Mouse (Mus musculus) bone marrow, adult 2 months (tissue): ENCODE measurements around the gene Cd247. TPM values are rescaled to one million over a fixed set of nuclear protein-coding genes. Genes with fewer than 3 reads are reported as not detected.
A peak's percentile ranks its signal among the peaks of the same experiment; 100 is the strongest.

ENCODE experiments used
- H3K27ac ChIP-seq: fragments of 200-500 bp; 2 replicates; pipeline ENCODE4 v1.5.1; 2012; ENCODE audit warnings: low read depth, mild to moderate bottlenecking, control low read depth, inconsistent platforms, low read length; ENCODE audit not compliant: control insufficient read depth, poor library complexity, insufficient read depth
- H3K4me1 ChIP-seq: fragments of 200-500 bp; 2 replicates; pipeline ENCODE4 v1.6.1; 2011; ENCODE audit warnings: low read length; ENCODE audit not compliant: control insufficient read depth, insufficient read depth
- H3K4me3 ChIP-seq: fragments of 200-500 bp; replicated peaks from 2 replicates; pipeline ENCODE3; 2011; ENCODE audit warnings: mild to moderate bottlenecking, low read depth, low read length, control low read depth; ENCODE audit not compliant: control insufficient read depth
- CTCF ChIP-seq: fragments of 200-500 bp; IDR thresholded peaks from 2 replicates; pipeline ENCODE4 v1.5.1; 2011; ENCODE audit warnings: low read length, control low read depth; ENCODE audit not compliant: control insufficient read depth, insufficient read depth
- POLR2A ChIP-seq: fragments of 200-500 bp; IDR thresholded peaks from 2 replicates; pipeline ENCODE4 v1.6.1; 2011; ENCODE audit warnings: low read depth, mild to moderate bottlenecking, control low read depth, low read length, borderline replicate concordance; ENCODE audit not compliant: control insufficient read depth
- WGBS: fragments of 180-500 bp; shearing (Covaris S2); methylation state at CpG from one replicate; pipeline ENCODE4 v1.1.7; 2018; 5-methylcytosine and 5-hydroxymethylcytosine counted together
- polyA plus RNA-seq: library from polyadenylated mRNA; stranded (reverse); fragments of >200 nt; gene quantifications from 2 replicates; pipeline ENCODE4 v1.2.4, GENCODE M21; 2011; ENCODE audit warnings: low replicate concordance; ENCODE audit not compliant: missing spikeins, insufficient read depth, insufficient read length

Cd247 gene
- polyA plus RNA-seq, 1 experiment = 4.9 TPM

- WGBS = 1% methylated on average over 14 of the region's 14 CpGs
- H3K4me3 ChIP-seq = peak overlapping the region; percentile 49
- no peak for TF ChIP-seq POLR2A
- no peak for TF ChIP-seq CTCF
- H3K4me1 ChIP-seq = peaks cover 1% of the 10 kb centered on the region
- peak overlapping the region; percentile 49 for H3K27ac ChIP-seq
Observed at GRCm38 (mm10) chr1:165845366-165845765, 56.9 kb downstream of the Cd247 start.

GRCm38 (mm10) chr1:165848417-165848816 is 59.9 kb downstream of the Cd247 start:
- H3K4me1 ChIP-seq = peaks cover 1% of the 10 kb centered on the region
- no peak overlapping the region for H3K27ac ChIP-seq
- 27% methylated on average over 8 of the region's 8 CpGs for WGBS
- TF ChIP-seq POLR2A = no peak
- TF ChIP-seq CTCF = no peak
- no peak overlapping the region for H3K4me3 ChIP-seq

- no peak overlapping the region for H3K4me3 ChIP-seq
- TF ChIP-seq POLR2A (no peak), CTCF (no peak)
- H3K4me1 ChIP-seq = peaks cover 1% of the 10 kb centered on the region
- H3K27ac ChIP-seq = peak overlapping the region; percentile 46
- 8% methylated on average over 4 of the region's 4 CpGs for WGBS
Observed at GRCm38 (mm10) chr1:165848881-165849280, 60.4 kb downstream of the Cd247 start.

GRCm38 (mm10) chr1:165849458-165850445 is 61.3 kb downstream of the Cd247 start:
- H3K4me1 ChIP-seq = peaks cover 1% of the 10 kb centered on the region

DNA sequence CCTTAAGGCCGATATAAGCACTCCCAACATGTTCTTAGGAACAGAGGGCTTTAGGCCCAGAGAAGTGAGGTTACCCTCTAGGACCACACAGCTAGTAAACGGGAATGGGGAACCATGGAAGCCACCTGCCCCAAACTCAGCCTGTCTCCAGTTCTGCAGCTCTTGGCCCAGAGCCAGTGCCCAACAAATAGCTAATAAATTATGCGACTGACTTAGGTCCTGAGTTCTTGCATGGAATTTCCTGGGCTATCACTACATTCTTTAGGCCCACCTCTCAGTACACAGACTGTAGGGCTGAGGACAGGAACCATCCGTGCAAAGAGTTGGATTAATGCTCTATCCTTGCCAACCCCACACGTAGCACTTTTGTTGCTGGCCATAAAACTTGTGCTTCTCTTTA is 63.6 kb downstream of the Cd247 start:
- Histone ChIP-seq H3K4me3 (no peak overlapping the region), H3K4me1 (peaks cover 1% of the 10 kb centered on the region), H3K27ac (no peak overlapping the region)
- TF ChIP-seq CTCF = no peak
- no peak for TF ChIP-seq POLR2A
- 49% methylated on average over 5 of the region's 5 CpGs for WGBS

More at GRCm38 (mm10) chr1:165849458-165850445, 61.3 kb downstream of the Cd247 start:
- TF ChIP-seq POLR2A = no peak
- TF ChIP-seq CTCF = no peak
- peak overlapping the region; percentile 46; the same call in 1 of the 2 replicates for H3K27ac ChIP-seq
- 62% methylated on average over 17 of the region's 17 CpGs for WGBS
- no peak overlapping the region for H3K4me3 ChIP-seq

GRCm38 (mm10) chr1:165853131-165853721 is 64.7 kb downstream of the Cd247 start:
- Histone ChIP-seq H3K4me1 (peaks cover 1% of the 10 kb centered on the region), H3K27ac (no peak overlapping the region), H3K4me3 (no peak overlapping the region)
- 44% methylated on average over 4 of the region's 4 CpGs for WGBS
- TF ChIP-seq POLR2A (no peak), CTCF (no peak)

GRCm38 (mm10) chr1:165853729-165854420 is 65.4 kb downstream of the Cd247 start:
- 44% methylated on average over 10 of the region's 10 CpGs for WGBS
- TF ChIP-seq POLR2A (no peak), CTCF (peak; percentile 92)
- Histone ChIP-seq H3K4me3 (no peak overlapping the region), H3K4me1 (peaks cover 1% of the 10 kb centered on the region), H3K27ac (no peak overlapping the region)

DNA sequence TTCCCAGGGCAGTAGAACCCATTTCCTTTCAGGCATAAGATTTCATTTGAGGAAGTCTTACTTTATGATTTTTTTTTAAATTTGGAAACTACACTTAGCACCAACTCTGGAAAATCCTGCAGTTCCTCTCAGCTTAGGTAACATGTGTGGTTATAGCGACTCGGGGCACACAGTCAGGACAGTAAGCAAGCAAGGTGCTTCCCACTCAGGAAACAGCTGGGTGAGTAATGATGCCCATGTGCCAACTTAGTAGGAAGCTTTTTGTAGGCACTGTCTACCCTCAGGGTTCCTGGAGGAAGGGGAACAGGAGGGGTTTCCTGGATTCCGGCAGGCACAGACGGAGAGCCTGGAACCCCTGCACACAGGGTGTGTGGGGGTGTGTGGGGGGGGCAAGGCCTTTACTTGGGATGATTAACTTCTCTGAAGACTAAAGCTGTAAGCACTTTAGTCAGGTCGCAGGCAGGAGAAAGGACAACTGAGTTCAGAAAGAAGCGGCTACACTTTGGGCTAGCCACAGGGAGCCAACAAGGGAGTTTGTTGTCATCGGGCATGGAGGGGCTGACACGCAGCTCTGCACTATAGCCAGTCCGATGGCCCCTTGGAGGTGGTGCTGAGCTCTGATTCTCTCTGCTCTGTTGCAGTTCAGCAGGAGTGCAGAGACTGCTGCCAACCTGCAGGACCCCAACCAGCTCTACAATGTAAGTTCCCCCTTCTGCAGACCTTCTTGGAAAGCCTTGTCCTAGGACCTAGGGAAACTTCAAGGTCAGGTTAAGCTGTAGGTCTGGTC is 67.5 kb downstream of the Cd247 start:
- Histone ChIP-seq H3K4me3 (no peak overlapping the region), H3K4me1 (no peaks in the 10 kb centered on the region; the same call in 1 of the 2 replicates), H3K27ac (no peak overlapping the region)
- WGBS = 52% methylated on average over 9 of the region's 9 CpGs
- no peak for TF ChIP-seq CTCF
- no peak for TF ChIP-seq POLR2A
